Mouse (Mus musculus): ENCODE measurements around the gene Med13l. TPM values are rescaled to one million over a fixed set of nuclear protein-coding genes. Genes with fewer than 3 reads are reported as not detected.

The Med13l gene
- polyA plus RNA-seq, 1 experiment: 19.3 TPM

DNA sequence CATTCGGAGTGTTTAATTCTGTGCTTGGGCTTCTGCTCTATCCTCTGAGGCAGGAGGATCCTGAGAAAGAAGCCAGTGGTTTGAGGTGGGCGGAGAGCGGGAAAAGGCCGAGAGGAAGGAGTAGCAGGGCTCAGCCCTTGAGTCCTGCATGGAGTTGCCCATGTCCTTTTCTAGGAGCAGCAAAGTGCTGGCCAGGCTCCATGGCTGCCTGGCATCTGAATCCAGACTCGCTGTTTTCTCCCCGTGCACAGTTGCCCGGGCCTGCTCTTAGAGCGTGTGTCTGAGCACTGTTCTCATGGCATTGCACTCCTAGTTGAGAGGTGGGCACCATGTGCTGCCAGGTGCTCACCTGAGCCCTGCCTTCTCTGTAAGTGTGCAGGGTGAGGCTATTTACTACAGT is 175.3 kb downstream of the Med13l start:
- TF ChIP-seq CTCF (IDR thresholded peaks at IDR 0.05; ENCODE audit: extremely low read depth, insufficient read depth, insufficient read length, insufficient replicate concordance): no peak
- no peak for TF ChIP-seq POLR2A (IDR thresholded peaks at IDR 0.05; ENCODE audit: low read depth, low read length)
- H3K36me3 ChIP-seq (ENCODE audit: control insufficient read depth, insufficient read depth, low read length): peaks cover 39% of the 10 kb centered on the region
- H3K27me3 ChIP-seq (ENCODE audit: control insufficient read depth, insufficient read depth, low read length): no peaks in the 10 kb centered on the region
- no peak overlapping the region for H3K27ac ChIP-seq (ENCODE audit: insufficient read depth, low read length)
- DNase-seq (ENCODE audit: low read depth in 1 of 2, low spot score in 2 of 2): no peak
- H3K4me1 ChIP-seq (ENCODE audit: control insufficient read depth, insufficient read depth, insufficient read length): no peaks in the 10 kb centered on the region
- 97% methylated on average over 8 of the region's 8 CpGs for WGBS
- H3K4me3 ChIP-seq (ENCODE audit: extremely low read depth, insufficient read depth, insufficient read length): no peak overlapping the region

DNA sequence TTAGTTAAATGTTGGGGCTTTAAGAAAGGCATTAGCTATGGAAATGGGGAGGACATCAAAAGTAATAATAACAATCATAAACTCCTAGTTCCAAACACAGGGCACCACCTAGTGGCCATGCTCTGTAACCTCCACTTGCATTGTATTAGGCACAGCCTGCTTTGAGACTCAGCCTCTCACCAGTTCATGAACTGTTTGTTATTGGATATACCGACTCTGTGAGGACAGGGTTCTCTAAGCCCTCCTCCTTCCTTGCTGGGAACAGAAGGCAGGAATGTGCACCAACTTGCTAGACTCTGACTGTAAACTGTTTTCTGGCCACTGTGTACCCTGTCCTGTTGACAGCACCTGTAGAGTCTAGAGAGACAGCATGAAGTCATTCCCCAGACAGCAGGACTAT is 177.1 kb downstream of the Med13l start:
- no peaks in the 10 kb centered on the region for H3K4me1 ChIP-seq (ENCODE audit: control insufficient read depth, insufficient read depth, insufficient read length)
- no peak overlapping the region for H3K4me3 ChIP-seq (ENCODE audit: extremely low read depth, insufficient read depth, insufficient read length)
- H3K36me3 ChIP-seq (ENCODE audit: control insufficient read depth, insufficient read depth, low read length): peaks cover 43% of the 10 kb centered on the region
- DNase-seq (ENCODE audit: low read depth in 1 of 2, low spot score in 2 of 2): peak; percentile 19 to 63
- no peak overlapping the region for H3K27ac ChIP-seq (ENCODE audit: insufficient read depth, low read length)
- no peaks in the 10 kb centered on the region for H3K27me3 ChIP-seq (ENCODE audit: control insufficient read depth, insufficient read depth, low read length)
- WGBS: 65% methylated on average over 1 of the region's 1 CpGs
- TF ChIP-seq CTCF (IDR thresholded peaks at IDR 0.05; ENCODE audit: extremely low read depth, insufficient read depth, insufficient read length, insufficient replicate concordance) (peak; percentile 55; the same call in 1 of the 2 replicates), POLR2A (IDR thresholded peaks at IDR 0.05; ENCODE audit: low read depth, low read length) (no peak)

DNA sequence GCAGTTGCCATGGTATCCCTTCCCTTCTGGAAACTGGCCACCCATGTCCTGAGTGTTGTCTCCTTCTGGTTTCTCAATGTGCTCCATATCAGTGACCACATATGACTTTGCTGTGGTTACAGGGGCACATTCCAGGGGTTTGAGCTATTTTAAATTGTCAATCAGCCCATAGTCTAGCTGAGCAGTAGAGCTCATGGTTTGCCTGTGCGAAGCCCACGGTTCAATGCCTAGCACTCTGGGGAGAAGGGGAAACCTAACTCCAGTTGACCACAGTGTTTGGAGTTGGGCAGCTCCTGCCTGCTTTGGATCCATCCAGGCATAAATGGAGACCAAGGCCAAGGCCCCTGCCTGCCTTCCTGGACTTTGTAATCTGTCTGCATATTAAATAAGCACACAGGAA is 182.6 kb downstream of the Med13l start:
- Histone ChIP-seq H3K27me3 (ENCODE audit: control insufficient read depth, insufficient read depth, low read length) (no peaks in the 10 kb centered on the region), H3K4me1 (ENCODE audit: control insufficient read depth, insufficient read depth, insufficient read length) (no peaks in the 10 kb centered on the region), H3K4me3 (ENCODE audit: extremely low read depth, insufficient read depth, insufficient read length) (no peak overlapping the region), H3K36me3 (ENCODE audit: control insufficient read depth, insufficient read depth, low read length) (peaks cover 58% of the 10 kb centered on the region), H3K27ac (ENCODE audit: insufficient read depth, low read length) (no peak overlapping the region)
- no peak for DNase-seq (ENCODE audit: low read depth in 1 of 2, low spot score in 2 of 2)
- 92% methylated on average over 2 of the region's 2 CpGs for WGBS
- no peak for TF ChIP-seq CTCF (IDR thresholded peaks at IDR 0.05; ENCODE audit: extremely low read depth, insufficient read depth, insufficient read length, insufficient replicate concordance)
- no peak for TF ChIP-seq POLR2A (IDR thresholded peaks at IDR 0.05; ENCODE audit: low read depth, low read length)

DNA sequence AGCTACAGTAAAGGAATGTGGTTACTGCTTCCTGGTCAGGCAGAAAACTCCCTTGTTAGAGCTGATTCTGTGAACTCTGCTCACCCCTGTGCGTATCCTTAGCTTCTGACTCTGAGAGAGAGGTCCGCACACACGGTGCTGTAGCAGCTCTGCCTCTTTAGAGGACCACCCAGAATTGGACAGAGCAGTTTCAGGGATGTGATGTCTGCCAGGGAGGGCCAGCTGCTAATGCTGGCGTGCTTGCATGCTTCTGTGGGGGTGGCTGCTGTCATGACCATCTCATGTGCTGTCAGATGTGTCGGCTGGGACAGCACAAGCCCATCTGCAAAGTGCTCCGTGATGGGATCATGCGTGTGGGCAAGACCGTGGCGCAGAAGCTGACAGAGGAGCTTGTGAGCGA is 186.5 kb downstream of the Med13l start:
- no peak for TF ChIP-seq POLR2A (IDR thresholded peaks at IDR 0.05; ENCODE audit: low read depth, low read length)
- no peak for TF ChIP-seq CTCF (IDR thresholded peaks at IDR 0.05; ENCODE audit: extremely low read depth, insufficient read depth, insufficient read length, insufficient replicate concordance)
- H3K4me3 ChIP-seq (ENCODE audit: extremely low read depth, insufficient read depth, insufficient read length): no peak overlapping the region
- H3K27me3 ChIP-seq (ENCODE audit: control insufficient read depth, insufficient read depth, low read length): no peaks in the 10 kb centered on the region
- no peak for DNase-seq (ENCODE audit: low read depth in 1 of 2, low spot score in 2 of 2)
- WGBS: 93% methylated on average over 10 of the region's 10 CpGs
- H3K27ac ChIP-seq (ENCODE audit: insufficient read depth, low read length): no peak overlapping the region
- H3K36me3 ChIP-seq (ENCODE audit: control insufficient read depth, insufficient read depth, low read length): peaks cover 62% of the 10 kb centered on the region
- no peaks in the 10 kb centered on the region for H3K4me1 ChIP-seq (ENCODE audit: control insufficient read depth, insufficient read depth, insufficient read length)

DNA sequence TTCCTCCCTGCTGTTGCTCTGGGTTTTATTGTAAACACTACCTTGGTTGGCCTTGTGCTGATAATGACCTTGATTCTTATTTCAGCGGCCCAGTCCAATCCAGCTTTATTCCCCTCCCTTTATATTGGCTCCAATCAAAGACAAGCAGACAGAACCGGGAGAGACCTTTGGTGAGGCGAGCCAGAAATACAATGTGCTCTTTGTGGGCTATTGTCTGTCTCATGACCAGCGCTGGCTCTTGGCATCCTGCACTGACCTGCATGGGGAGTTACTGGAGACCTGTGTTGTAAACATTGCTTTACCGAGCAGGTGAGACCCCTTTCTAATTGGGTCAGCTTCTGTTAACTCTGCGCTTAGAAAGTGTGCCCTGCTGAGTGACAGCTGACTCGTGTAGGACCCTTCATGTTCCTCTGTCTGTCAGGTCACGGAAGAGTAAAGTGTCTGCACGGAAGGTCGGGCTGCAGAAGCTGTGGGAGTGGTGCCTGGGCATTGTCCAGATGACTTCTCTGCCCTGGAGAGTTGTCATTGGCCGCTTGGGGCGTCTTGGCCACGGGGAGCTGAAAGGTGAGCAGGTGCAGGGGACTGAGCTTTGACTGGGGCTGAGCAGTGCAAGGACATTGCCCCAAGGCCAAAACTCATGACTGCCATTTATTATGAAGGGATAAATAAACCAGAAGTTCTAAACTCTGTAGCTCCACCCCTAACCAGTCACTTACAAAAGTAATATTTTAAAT is 191.1 kb downstream of the Med13l start:
- H3K4me3 ChIP-seq (ENCODE audit: extremely low read depth, insufficient read depth, insufficient read length): no peak overlapping the region
- H3K27me3 ChIP-seq (ENCODE audit: control insufficient read depth, insufficient read depth, low read length): no peaks in the 10 kb centered on the region
- H3K4me1 ChIP-seq (ENCODE audit: control insufficient read depth, insufficient read depth, insufficient read length): no peaks in the 10 kb centered on the region
- H3K36me3 ChIP-seq (ENCODE audit: control insufficient read depth, insufficient read depth, low read length): peaks cover 54% of the 10 kb centered on the region
- no peak for DNase-seq (ENCODE audit: low read depth in 1 of 2, low spot score in 2 of 2)
- TF ChIP-seq POLR2A (IDR thresholded peaks at IDR 0.05; ENCODE audit: low read depth, low read length): no peak
- no peak for TF ChIP-seq CTCF (IDR thresholded peaks at IDR 0.05; ENCODE audit: extremely low read depth, insufficient read depth, insufficient read length, insufficient replicate concordance)
- WGBS: 93% methylated on average over 13 of the region's 13 CpGs
- H3K27ac ChIP-seq (ENCODE audit: insufficient read depth, low read length): no peak overlapping the region

DNA sequence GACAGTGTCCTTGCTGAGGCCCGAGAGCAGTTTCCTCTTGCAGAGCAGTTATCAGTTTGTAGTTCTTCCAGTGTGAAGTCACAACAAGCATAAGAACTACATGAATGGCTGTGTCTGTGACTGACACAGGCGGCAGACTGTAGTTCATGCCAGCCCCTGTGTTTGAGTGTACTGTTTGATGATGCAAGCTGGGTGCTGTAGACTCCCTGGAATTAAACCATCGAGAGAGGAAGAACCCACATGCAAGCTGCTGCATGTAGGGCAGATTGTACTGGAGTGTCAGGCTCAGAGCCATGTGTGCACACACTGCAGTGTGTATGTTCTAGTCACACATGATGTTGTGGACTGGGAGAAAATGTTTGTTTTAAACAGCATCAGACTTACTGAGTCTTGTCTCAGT is 192.4 kb downstream of the Med13l start:
- TF ChIP-seq CTCF (IDR thresholded peaks at IDR 0.05; ENCODE audit: extremely low read depth, insufficient read depth, insufficient read length, insufficient replicate concordance): no peak
- TF ChIP-seq POLR2A (IDR thresholded peaks at IDR 0.05; ENCODE audit: low read depth, low read length): no peak
- no peak overlapping the region for H3K27ac ChIP-seq (ENCODE audit: insufficient read depth, low read length)
- H3K36me3 ChIP-seq (ENCODE audit: control insufficient read depth, insufficient read depth, low read length): peaks cover 60% of the 10 kb centered on the region
- H3K4me1 ChIP-seq (ENCODE audit: control insufficient read depth, insufficient read depth, insufficient read length): no peaks in the 10 kb centered on the region
- DNase-seq (ENCODE audit: low read depth in 1 of 2, low spot score in 2 of 2): no peak
- 85% methylated on average over 3 of the region's 3 CpGs for WGBS
- no peaks in the 10 kb centered on the region for H3K27me3 ChIP-seq (ENCODE audit: control insufficient read depth, insufficient read depth, low read length)
- no peak overlapping the region for H3K4me3 ChIP-seq (ENCODE audit: extremely low read depth, insufficient read depth, insufficient read length)

DNA sequence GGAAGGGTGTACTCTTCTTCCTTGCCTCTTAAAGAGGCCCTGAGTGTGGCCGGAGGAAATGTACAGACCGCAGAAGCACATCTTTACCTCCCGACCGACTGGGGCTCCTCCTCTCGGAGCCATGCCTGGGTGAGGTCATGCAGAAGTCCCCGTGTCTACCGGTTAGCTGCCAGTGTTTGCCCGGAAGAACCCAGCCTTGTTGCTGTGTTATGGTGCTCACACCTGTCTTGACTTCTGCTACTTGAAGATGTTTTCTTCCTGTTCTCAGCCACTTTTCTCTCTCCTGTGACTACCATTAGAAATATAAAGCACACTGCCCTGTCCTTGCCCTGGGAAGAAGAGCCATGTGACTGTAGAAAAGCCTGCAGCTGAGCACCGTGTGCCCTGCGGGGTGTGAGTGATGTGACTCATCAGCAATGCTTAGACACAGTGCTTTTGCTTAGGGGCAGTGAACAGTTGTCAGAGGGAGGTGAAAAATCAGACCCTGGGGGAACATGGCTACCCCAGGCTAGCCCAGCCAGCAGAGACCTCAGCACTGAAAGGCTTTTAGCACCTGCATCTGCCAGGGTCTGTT is 193.1 kb downstream of the Med13l start:
- Histone ChIP-seq H3K36me3 (ENCODE audit: control insufficient read depth, insufficient read depth, low read length) (peaks cover 57% of the 10 kb centered on the region), H3K27ac (ENCODE audit: insufficient read depth, low read length) (no peak overlapping the region), H3K27me3 (ENCODE audit: control insufficient read depth, insufficient read depth, low read length) (no peaks in the 10 kb centered on the region), H3K4me3 (ENCODE audit: extremely low read depth, insufficient read depth, insufficient read length) (no peak overlapping the region), H3K4me1 (ENCODE audit: control insufficient read depth, insufficient read depth, insufficient read length) (no peaks in the 10 kb centered on the region)
- 94% methylated on average over 10 of the region's 10 CpGs for WGBS
- TF ChIP-seq POLR2A (IDR thresholded peaks at IDR 0.05; ENCODE audit: low read depth, low read length) (no peak), CTCF (IDR thresholded peaks at IDR 0.05; ENCODE audit: extremely low read depth, insufficient read depth, insufficient read length, insufficient replicate concordance) (no peak)
- DNase-seq (ENCODE audit: low read depth in 1 of 2, low spot score in 2 of 2): peak in 1 of 2 experiments; percentile 28

Measured in spleen, adult 2 months (tissue).